Mouse (Mus musculus) liver, embryonic 14.5 days (tissue): ENCODE data around the gene Cenph.

ENCODE experiments used
- CTCF ChIP-seq: IDR thresholded peaks from 2 replicates; pipeline ENCODE4 v1.5.1; 2016; ENCODE audit warnings: antibody characterized with exemption, low read depth, control low read depth
- EP300 ChIP-seq: IDR thresholded peaks from 2 replicates; pipeline ENCODE4 v1.6.1; 2016; ENCODE audit warnings: antibody characterized with exemption, low read depth

GRCm38 (mm10) chr13:100754186-100754585, 21.5 kb downstream of the Cenph start:
- TF ChIP-seq CTCF (no peak), EP300 (no peak)
